Mouse (Mus musculus) brain, embryonic 14.5 days (tissue): ENCODE measurements around the gene Uevld.

Experiments used
- CTCF ChIP-seq: fragments of 200-500 bp; IDR thresholded peaks from 2 replicates; pipeline ENCODE4 v1.5.1; 2012; ENCODE audit warnings: inconsistent platforms, mild to moderate bottlenecking, moderate library complexity, borderline replicate concordance; ENCODE audit not compliant: insufficient read depth, insufficient read length; ENCODE audit errors: extremely low read depth
- POLR2A ChIP-seq: fragments of 200-500 bp; IDR thresholded peaks from 2 replicates; pipeline ENCODE4 v1.6.1; 2012; ENCODE audit warnings: mild to moderate bottlenecking, inconsistent platforms, borderline replicate concordance; ENCODE audit not compliant: poor library complexity, insufficient read depth, insufficient read length, severe bottlenecking; ENCODE audit errors: extremely low read depth

- no peak for TF ChIP-seq CTCF
- TF ChIP-seq POLR2A = no peak
Observed at GRCm38 (mm10) chr7:46916376-46916775, 42.0 kb downstream of the Uevld start.
